Mouse (Mus musculus) hindbrain, embryonic 15.5 days (tissue): ENCODE data around the gene Tsn. TPM values are rescaled to one million over a fixed set of nuclear protein-coding genes. Genes with fewer than 3 reads are reported as not detected.

ENCODE experiments used
- ATAC-seq: fragments of 200-750 bp; cut with Nextera tagmentation; 2 replicates; pipeline ENCODE4 v1.8.0; 2017; ENCODE audit warnings: low read depth, moderate number of reproducible peaks, moderate TSS enrichment; ENCODE audit not compliant: low FRiP score
- H3K27ac ChIP-seq: fragments of 300-500 bp; sonication (generic); replicated peaks from 2 replicates; pipeline ENCODE4 v1.5.1; 2015; ENCODE audit warnings: mild to moderate bottlenecking, inconsistent platforms
- H3K27me3 ChIP-seq: fragments of 300-500 bp; sonication (generic); 2 replicates; pipeline ENCODE4 v1.6.1; 2015; ENCODE audit warnings: control low read depth, inconsistent platforms
- H3K36me3 ChIP-seq: fragments of 300-500 bp; sonication (generic); 2 replicates; pipeline ENCODE4 v1.6.1; 2015; ENCODE audit warnings: control low read depth, inconsistent platforms
- H3K4me1 ChIP-seq: fragments of 300-500 bp; sonication (generic); replicated peaks from 2 replicates; pipeline ENCODE4 v1.6.1; 2015; ENCODE audit warnings: control low read depth, inconsistent platforms
- H3K4me2 ChIP-seq: fragments of 300-500 bp; sonication (generic); 2 replicates; pipeline ENCODE4 v1.6.1; 2015; ENCODE audit warnings: moderate library complexity, mild to moderate bottlenecking, inconsistent platforms
- H3K4me3 ChIP-seq: fragments of 300-500 bp; sonication (generic); 2 replicates; pipeline ENCODE4 v1.5.1; 2015; ENCODE audit warnings: mild to moderate bottlenecking, inconsistent platforms
- H3K9ac ChIP-seq: fragments of 300-500 bp; sonication (generic); 2 replicates; pipeline ENCODE4 v1.6.1; 2015; ENCODE audit warnings: inconsistent platforms
- H3K9me3 ChIP-seq: fragments of 300-500 bp; sonication (generic); 2 replicates; pipeline ENCODE4 v1.6.1; 2016; ENCODE audit warnings: control low read depth, inconsistent platforms
- whole genome bisulfite sequencing: fragments of 180-500 bp; shearing (Covaris S2); methylation state at CpG from one replicate; pipeline ENCODE4 v1.1.7; 2015; 5-methylcytosine and 5-hydroxymethylcytosine counted together
- polyA plus RNA-seq: library from polyadenylated mRNA; unstranded; fragments of >200 nt; fragmentation: Nextera tagmentation; extraction: Ambion mirVana; gene quantifications from 2 replicates; pipeline ENCODE4 v1.2.1, GENCODE M21; 2015

Gene Tsn
- polyA plus RNA-seq: 426 and 448 TPM in 2 replicates

DNA sequence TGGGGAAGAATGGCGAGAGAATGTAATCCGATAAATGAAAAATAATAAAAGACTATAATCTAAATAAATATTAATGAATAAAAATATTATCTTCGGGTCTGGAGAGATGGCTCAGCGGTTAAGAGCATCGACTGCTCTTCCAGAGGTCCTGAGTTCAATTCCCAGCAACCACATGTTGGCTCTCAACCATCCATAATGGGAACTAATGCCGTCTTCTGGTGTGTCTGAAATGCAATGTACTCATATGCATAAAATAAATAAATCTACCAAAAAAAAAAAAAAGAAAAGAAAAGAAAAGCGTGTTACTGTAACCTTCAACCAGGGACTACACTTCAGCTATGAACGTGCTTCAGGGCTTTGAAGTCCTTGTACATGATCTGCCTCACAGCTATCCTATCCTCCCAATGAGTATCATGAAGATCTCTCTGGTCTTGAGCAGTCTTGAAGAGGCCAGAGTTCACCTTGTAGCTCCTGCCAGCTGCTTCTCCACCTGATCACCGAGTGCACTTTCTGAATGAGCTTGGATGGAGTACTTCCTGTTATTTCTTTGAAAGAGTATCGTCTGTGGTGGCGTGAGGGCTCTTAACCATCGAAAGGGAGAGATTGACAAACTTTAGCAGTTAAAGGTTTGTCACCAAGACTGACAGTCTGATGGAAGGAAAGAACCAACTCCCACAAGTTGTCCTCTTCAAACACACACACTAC is at the start of gene Tsn:
TSS of gene Tsn (minus strand) at position 118 of the 705 bp plus-strand sequence.
- WGBS: 52% methylated on average over 12 of the region's 12 CpGs
- H3K27me3 ChIP-seq: no peaks in the 10 kb centered on the region
- peak within 1 kb of the TSS; percentile 95 for H3K27ac ChIP-seq
- peak within 1 kb of the TSS; percentile 80 for H3K4me2 ChIP-seq
- peaks cover 11% of the 10 kb centered on the region for H3K4me1 ChIP-seq
- H3K4me3 ChIP-seq: peak within 1 kb of the TSS; percentile 76
- peak; percentile 30 for ATAC-seq
- H3K36me3 ChIP-seq: peaks cover 7% of the 10 kb centered on the region
- H3K9me3 ChIP-seq: no peaks in the 10 kb centered on the region
- peak within 1 kb of the TSS; percentile 69 for H3K9ac ChIP-seq

DNA sequence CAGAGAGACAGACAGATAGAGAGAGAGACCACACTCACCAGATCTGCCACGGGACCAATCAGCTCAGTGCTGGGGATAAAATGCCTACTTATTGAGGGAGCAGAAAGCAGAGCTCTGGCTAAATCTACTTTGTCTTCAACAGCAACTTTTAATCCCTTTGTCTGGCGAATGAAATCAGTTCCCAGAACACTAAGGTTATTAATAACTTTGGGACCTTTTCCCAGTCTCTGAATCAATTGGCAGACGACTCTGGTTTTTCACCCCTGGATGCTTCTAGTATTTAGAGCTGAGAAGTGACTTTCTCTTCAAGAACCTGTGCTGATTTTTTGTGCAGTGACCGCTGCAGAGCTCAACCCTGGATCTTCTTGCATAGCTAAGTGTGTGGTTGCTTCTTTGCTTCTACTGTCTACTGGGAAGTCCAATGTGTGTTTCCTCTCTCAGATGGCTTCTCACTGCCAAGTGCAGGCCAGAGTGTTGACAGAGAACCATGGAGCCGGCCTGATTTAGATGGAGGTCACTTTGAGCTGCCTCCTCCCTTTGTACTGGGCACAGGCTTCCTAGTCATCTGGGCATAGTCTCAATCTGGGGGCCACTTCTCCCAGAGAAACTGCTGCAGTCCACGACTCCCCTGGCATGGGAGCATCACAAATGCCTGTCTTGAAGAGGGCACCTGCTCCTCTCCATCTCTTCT is 47.7 kb upstream of the Tsn start:
- H3K27ac ChIP-seq: no peak overlapping the region
- no peaks in the 10 kb centered on the region for H3K36me3 ChIP-seq
- no peak overlapping the region for H3K4me3 ChIP-seq
- no peaks in the 10 kb centered on the region for H3K4me1 ChIP-seq
- WGBS: 72% methylated on average over 6 of the region's 6 CpGs
- no peaks in the 10 kb centered on the region for H3K9me3 ChIP-seq
- no peak overlapping the region for H3K9ac ChIP-seq
- no peak for ATAC-seq
- no peak overlapping the region for H3K4me2 ChIP-seq
- H3K27me3 ChIP-seq: no peaks in the 10 kb centered on the region

- H3K9me3 ChIP-seq: no peaks in the 10 kb centered on the region
- WGBS: 77% methylated on average over 3 of the region's 3 CpGs
- H3K4me3 ChIP-seq: no peak overlapping the region
- H3K4me2 ChIP-seq: no peak overlapping the region
- H3K27me3 ChIP-seq: no peaks in the 10 kb centered on the region
- no peak overlapping the region for H3K27ac ChIP-seq
- H3K4me1 ChIP-seq: no peaks in the 10 kb centered on the region
- H3K9ac ChIP-seq: no peak overlapping the region
- H3K36me3 ChIP-seq: no peaks in the 10 kb centered on the region
- ATAC-seq: no peak
These were observed 38.4 kb upstream of the Tsn start for GRCm38 (mm10) chr1:118349922-118350321.

GRCm38 (mm10) chr1:118343649-118344435 is 32.3 kb upstream of the Tsn start:
- ATAC-seq: no peak
- no peaks in the 10 kb centered on the region for H3K36me3 ChIP-seq
- no peak overlapping the region for H3K4me2 ChIP-seq
- no peak overlapping the region for H3K4me3 ChIP-seq
- H3K27ac ChIP-seq: no peak overlapping the region
- H3K9ac ChIP-seq: no peak overlapping the region
- no peaks in the 10 kb centered on the region for H3K27me3 ChIP-seq
- 42% methylated on average over 6 of the region's 6 CpGs for WGBS
- no peaks in the 10 kb centered on the region for H3K9me3 ChIP-seq
- H3K4me1 ChIP-seq: no peaks in the 10 kb centered on the region

- WGBS: 81% methylated on average over 5 of the region's 5 CpGs
- no peak overlapping the region for H3K4me2 ChIP-seq
- no peak overlapping the region for H3K27ac ChIP-seq
- H3K9me3 ChIP-seq: no peaks in the 10 kb centered on the region
- H3K9ac ChIP-seq: no peak overlapping the region
- H3K4me1 ChIP-seq: no peaks in the 10 kb centered on the region
- ATAC-seq: no peak
- H3K27me3 ChIP-seq: no peaks in the 10 kb centered on the region
- peaks cover 17% of the 10 kb centered on the region for H3K36me3 ChIP-seq
- H3K4me3 ChIP-seq: no peak overlapping the region
These were observed 26.4 kb upstream of the Tsn start for GRCm38 (mm10) chr1:118337921-118338320.

GRCm38 (mm10) chr1:118335847-118336246 is 24.3 kb upstream of the Tsn start:
- Histone ChIP-seq H3K27ac (no peak overlapping the region), H3K4me2 (no peak overlapping the region), H3K4me3 (no peak overlapping the region), H3K9ac (no peak overlapping the region), H3K9me3 (no peaks in the 10 kb centered on the region), H3K4me1 (no peaks in the 10 kb centered on the region), H3K27me3 (no peaks in the 10 kb centered on the region), H3K36me3 (peaks cover 37% of the 10 kb centered on the region)
- ATAC-seq: no peak

DNA sequence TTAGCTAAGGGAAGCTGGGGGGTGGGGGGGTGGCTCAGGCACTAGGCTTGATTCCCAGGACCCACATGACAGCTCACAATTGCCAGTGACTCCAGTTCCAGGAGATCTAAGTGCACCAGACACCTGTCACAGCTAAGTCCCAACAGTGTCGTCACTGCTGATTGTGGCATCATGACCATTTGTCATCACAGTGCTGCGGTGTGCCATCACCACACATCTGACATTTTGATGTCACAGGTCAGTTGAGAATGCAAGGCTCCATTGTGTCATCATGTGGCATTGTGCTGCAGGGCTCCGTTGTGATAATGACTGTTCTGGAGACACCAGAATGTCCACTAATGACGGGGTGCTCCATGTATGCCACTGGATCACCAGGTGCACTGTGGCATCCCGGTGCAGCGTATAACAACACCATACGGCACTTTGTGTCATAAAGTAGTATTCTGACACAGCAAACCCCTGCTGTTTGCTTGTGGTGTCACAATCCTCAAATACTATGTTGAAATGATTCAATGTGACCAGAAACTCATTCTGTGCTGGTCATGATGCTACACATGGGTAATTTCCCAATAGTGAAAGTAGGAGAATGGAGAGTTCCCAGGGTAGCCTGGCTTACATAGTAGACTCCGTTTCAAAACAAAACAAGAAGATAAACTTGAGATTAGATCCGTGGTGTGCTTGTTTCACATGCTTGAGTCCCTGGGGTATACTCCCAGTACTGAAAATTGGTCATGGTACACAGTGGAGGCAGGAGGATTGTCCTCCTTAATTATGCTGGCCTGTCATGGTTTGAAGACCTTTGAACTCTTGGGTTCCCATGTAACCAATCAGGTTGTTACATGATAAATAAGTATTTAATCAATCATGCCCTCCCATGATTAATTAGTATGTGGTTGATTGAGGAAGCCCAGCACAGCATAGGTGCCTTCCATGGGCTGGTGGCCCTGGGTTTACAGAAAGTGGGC is 23.5 kb upstream of the Tsn start:
- Histone ChIP-seq H3K4me1 (no peaks in the 10 kb centered on the region), H3K4me3 (no peak overlapping the region), H3K36me3 (peaks cover 45% of the 10 kb centered on the region), H3K27ac (no peak overlapping the region), H3K9ac (no peak overlapping the region), H3K9me3 (no peaks in the 10 kb centered on the region), H3K27me3 (no peaks in the 10 kb centered on the region), H3K4me2 (no peak overlapping the region)
- WGBS: 86% methylated on average over 9 of the region's 9 CpGs
- ATAC-seq: no peak

DNA sequence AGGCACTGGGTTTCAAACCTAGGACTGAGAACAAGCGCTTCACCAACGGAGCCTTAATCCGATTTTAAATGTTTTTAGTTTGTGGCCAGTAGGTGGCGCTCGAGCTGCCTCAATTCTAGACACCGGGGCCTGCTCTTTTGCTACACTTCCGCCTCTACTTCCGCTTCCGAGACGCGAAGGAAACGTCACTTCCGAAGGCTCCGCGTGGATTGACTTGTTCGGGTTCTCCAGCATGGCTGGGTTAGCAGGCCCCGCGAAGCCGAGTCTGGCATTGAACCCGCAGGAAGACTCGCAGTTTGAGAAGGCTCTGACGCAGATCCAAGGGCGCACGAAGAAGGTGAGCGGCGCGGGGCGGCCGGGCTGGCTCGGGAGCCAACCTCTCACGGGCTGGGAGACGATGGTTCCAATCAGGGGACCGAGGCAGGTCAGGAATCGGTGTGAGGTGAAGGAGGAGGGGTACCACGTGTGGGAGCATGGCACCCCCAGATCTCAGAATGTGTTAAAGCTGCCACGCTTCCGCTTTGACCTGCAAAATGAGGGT is 10.2 kb upstream of the Tsn start, which contains the start of gene Nifk:
TSS of gene Nifk (plus strand) at position 179 of the 541 bp plus-strand sequence.
- H3K9me3 ChIP-seq: no peaks in the 10 kb centered on the region
- H3K27me3 ChIP-seq: no peaks in the 10 kb centered on the region
- peak within 1 kb of the TSS; percentile 62; the same call in 1 of the 2 replicates for H3K27ac ChIP-seq
- H3K9ac ChIP-seq: peak within 1 kb of the TSS; percentile 85
- WGBS: under 1% methylated on average over 37 of the region's 37 CpGs
- peaks cover 11% of the 10 kb centered on the region for H3K4me1 ChIP-seq
- ATAC-seq: peak; percentile 95
- peak within 1 kb of the TSS; percentile 74 for H3K4me2 ChIP-seq
- H3K36me3 ChIP-seq: peaks cover 15% of the 10 kb centered on the region
- H3K4me3 ChIP-seq: peak within 1 kb of the TSS; percentile 95

DNA sequence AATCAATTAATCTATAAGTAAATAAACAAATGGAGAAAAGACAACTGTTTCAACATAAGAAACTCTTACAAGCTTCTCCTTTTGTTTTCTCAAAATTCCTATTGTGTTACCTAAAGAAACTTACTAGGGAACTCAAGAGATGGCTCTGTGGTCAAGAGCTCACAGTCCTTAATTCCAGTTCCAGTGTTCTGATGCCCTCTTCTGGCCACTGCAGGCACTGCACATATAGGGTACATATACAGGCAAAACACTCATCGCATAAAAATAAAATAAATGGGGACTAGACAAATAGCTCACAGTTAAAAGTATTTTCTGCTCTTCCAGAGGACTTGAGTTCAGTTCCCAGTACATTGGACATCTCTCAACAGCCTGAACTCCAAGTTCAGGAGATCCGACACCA is 9.2 kb upstream of the Tsn start:
- Histone ChIP-seq H3K27ac (no peak overlapping the region), H3K4me3 (no peak overlapping the region), H3K9ac (no peak overlapping the region), H3K9me3 (no peaks in the 10 kb centered on the region), H3K27me3 (no peaks in the 10 kb centered on the region), H3K4me2 (no peak overlapping the region), H3K4me1 (peaks cover 11% of the 10 kb centered on the region), H3K36me3 (peaks cover 13% of the 10 kb centered on the region)
- WGBS: 70% methylated on average over 2 of the region's 2 CpGs
- ATAC-seq: no peak

- H3K27ac ChIP-seq: peak overlapping the region; percentile 95
- no peaks in the 10 kb centered on the region for H3K9me3 ChIP-seq
- peak; percentile 99 for ATAC-seq
- H3K4me2 ChIP-seq: peak overlapping the region; percentile 80
- no peaks in the 10 kb centered on the region for H3K27me3 ChIP-seq
- H3K9ac ChIP-seq: peak overlapping the region; percentile 69
- under 1% methylated on average over 67 of the region's 67 CpGs for WGBS
- peak overlapping the region; percentile 76 for H3K4me3 ChIP-seq
- peaks cover 15% of the 10 kb centered on the region for H3K36me3 ChIP-seq
- peaks cover 11% of the 10 kb centered on the region for H3K4me1 ChIP-seq
These were observed 538 bp downstream of the Tsn start for GRCm38 (mm10) chr1:118310780-118311621.
